Mouse (Mus musculus) liver, embryonic 16.5 days (tissue): ENCODE measurements at regions not wholly inside any gene's neighbourhood (a gene's known extent, or its start where the extent isn't known, plus 50 kb on each side); places are given as distances from the start of the nearest gene placed in this dataset.

Source experiments
- ATAC-seq: fragments of 200-750 bp; cut with Nextera tagmentation; 2 replicates; pipeline ENCODE4 v1.8.0; 2017; ENCODE audit warnings: low read depth, mild to moderate bottlenecking, moderate number of reproducible peaks, moderate library complexity
- H3K27ac ChIP-seq: fragments of 300-500 bp; sonication (generic); 2 replicates; pipeline ENCODE4 v1.5.1; 2014; ENCODE audit warnings: mild to moderate bottlenecking, low read length
- H3K27me3 ChIP-seq: fragments of 300-500 bp; sonication (generic); 2 replicates; pipeline ENCODE4 v1.6.1; 2014; ENCODE audit warnings: low read depth, low read length, mixed read lengths; ENCODE audit not compliant: control insufficient read depth, insufficient read depth
- H3K36me3 ChIP-seq: fragments of 300-500 bp; sonication (generic); 2 replicates; pipeline ENCODE4 v1.6.1; 2014; ENCODE audit warnings: mild to moderate bottlenecking; ENCODE audit not compliant: control insufficient read depth, insufficient read depth
- H3K4me1 ChIP-seq: fragments of 300-500 bp; sonication (generic); 2 replicates; pipeline ENCODE4 v1.6.1; 2014; ENCODE audit warnings: low read depth, low read length, mixed read lengths; ENCODE audit not compliant: control insufficient read depth
- H3K4me2 ChIP-seq: fragments of 300-500 bp; sonication (generic); 2 replicates; pipeline ENCODE4 v1.6.1; 2014; ENCODE audit warnings: low read depth, low read length, mixed read lengths
- H3K4me3 ChIP-seq: fragments of 300-500 bp; sonication (generic); 2 replicates; pipeline ENCODE4 v1.5.1; 2014; ENCODE audit warnings: low read depth, mild to moderate bottlenecking, low read length
- H3K9ac ChIP-seq: fragments of 300-500 bp; sonication (generic); 2 replicates; pipeline ENCODE4 v1.6.1; 2014; ENCODE audit warnings: low read depth, low read length
- H3K9me3 ChIP-seq: fragments of 300-500 bp; sonication (generic); replicated peaks from 2 replicates; pipeline ENCODE4 v1.6.1; 2016; ENCODE audit warnings: low read length; ENCODE audit not compliant: control insufficient read depth
- WGBS: fragments of 180-500 bp; shearing (Covaris S2); extraction: QIAGEN DNeasy Blood & Tissue Kit; methylation state at CpG from one replicate; pipeline ENCODE4 v1.1.7; 2014; ENCODE audit not compliant: insufficient replicate concordance; 5-methylcytosine and 5-hydroxymethylcytosine counted together

- H3K4me3 ChIP-seq, result no peak overlapping the region
- 41% methylated on average over 7 of the region's 7 CpGs for WGBS
- no peaks in the 10 kb centered on the region; the same call in 1 of the 2 replicates for H3K27me3 ChIP-seq
Observed at GRCm38 (mm10) chr2:92525628-92526027, 65.3 kb upstream of the Slc35c1 start.

GRCm38 (mm10) chr2:92525062-92525623, 64.8 kb upstream of the Slc35c1 start:
- Histone ChIP-seq H3K27ac (no peak overlapping the region), H3K9me3 (no peaks in the 10 kb centered on the region), H3K27me3 (no peaks in the 10 kb centered on the region; the same call in 1 of the 2 replicates), H3K4me3 (no peak overlapping the region), H3K9ac (no peak overlapping the region), H3K36me3 (no peaks in the 10 kb centered on the region), H3K4me2 (no peak overlapping the region), H3K4me1 (no peaks in the 10 kb centered on the region)
- no peak for ATAC-seq
- WGBS, result 51% methylated on average over 10 of the region's 10 CpGs

More at GRCm38 (mm10) chr2:92525628-92526027, 65.3 kb upstream of the Slc35c1 start:
- no peak overlapping the region for H3K27ac ChIP-seq
- no peaks in the 10 kb centered on the region for H3K9me3 ChIP-seq
- no peaks in the 10 kb centered on the region for H3K36me3 ChIP-seq
- ATAC-seq, result no peak
- H3K4me1 ChIP-seq, result no peaks in the 10 kb centered on the region
- H3K4me2 ChIP-seq, result no peak overlapping the region
- no peak overlapping the region for H3K9ac ChIP-seq

GRCm38 (mm10) chr2:92524346-92524905, 64.1 kb upstream of the Slc35c1 start:
- H3K27ac ChIP-seq, result no peak overlapping the region
- WGBS, result 78% methylated on average over 9 of the region's 9 CpGs
- H3K27me3 ChIP-seq, result no peaks in the 10 kb centered on the region; the same call in 1 of the 2 replicates
- no peaks in the 10 kb centered on the region for H3K36me3 ChIP-seq
- H3K4me1 ChIP-seq, result no peaks in the 10 kb centered on the region
- H3K9me3 ChIP-seq, result no peaks in the 10 kb centered on the region
- no peak overlapping the region for H3K4me2 ChIP-seq
- no peak overlapping the region for H3K4me3 ChIP-seq
- ATAC-seq, result no peak
- H3K9ac ChIP-seq, result no peak overlapping the region

GRCm38 (mm10) chr2:92523321-92523895, 63.1 kb upstream of the Slc35c1 start:
- no peak for ATAC-seq
- WGBS, result 64% methylated on average over 13 of the region's 13 CpGs

GRCm38 (mm10) chr2:92521527-92521926, 61.2 kb upstream of the Slc35c1 start:
- Histone ChIP-seq H3K27me3 (no peaks in the 10 kb centered on the region), H3K4me1 (no peaks in the 10 kb centered on the region), H3K9me3 (no peaks in the 10 kb centered on the region), H3K36me3 (no peaks in the 10 kb centered on the region), H3K4me2 (no peak overlapping the region), H3K4me3 (no peak overlapping the region), H3K27ac (no peak overlapping the region), H3K9ac (no peak overlapping the region)
- WGBS, result 54% methylated on average over 8 of the region's 8 CpGs
- ATAC-seq, result no peak

More at GRCm38 (mm10) chr2:92523321-92523895, 63.1 kb upstream of the Slc35c1 start:
- no peak overlapping the region for H3K4me3 ChIP-seq
- H3K9me3 ChIP-seq, result no peaks in the 10 kb centered on the region
- H3K4me2 ChIP-seq, result no peak overlapping the region
- H3K27me3 ChIP-seq, result no peaks in the 10 kb centered on the region
- H3K4me1 ChIP-seq, result no peaks in the 10 kb centered on the region
- no peak overlapping the region for H3K9ac ChIP-seq
- H3K36me3 ChIP-seq, result no peaks in the 10 kb centered on the region
- no peak overlapping the region for H3K27ac ChIP-seq

- no peaks in the 10 kb centered on the region for H3K36me3 ChIP-seq
- no peak overlapping the region for H3K4me2 ChIP-seq
- WGBS, result 62% methylated on average over 8 of the region's 8 CpGs
- no peak for ATAC-seq
- H3K4me3 ChIP-seq, result no peak overlapping the region
- H3K9me3 ChIP-seq, result no peaks in the 10 kb centered on the region
- no peaks in the 10 kb centered on the region for H3K4me1 ChIP-seq
- no peak overlapping the region for H3K27ac ChIP-seq
- H3K27me3 ChIP-seq, result no peaks in the 10 kb centered on the region
- H3K9ac ChIP-seq, result no peak overlapping the region
Observed at GRCm38 (mm10) chr2:92519396-92519795, 59.1 kb upstream of the Slc35c1 start.

GRCm38 (mm10) chr2:92518891-92519290, 58.6 kb upstream of the Slc35c1 start:
- Histone ChIP-seq H3K4me3 (no peak overlapping the region), H3K27me3 (no peaks in the 10 kb centered on the region), H3K4me2 (no peak overlapping the region), H3K4me1 (no peaks in the 10 kb centered on the region), H3K9me3 (no peaks in the 10 kb centered on the region), H3K36me3 (no peaks in the 10 kb centered on the region), H3K9ac (no peak overlapping the region), H3K27ac (no peak overlapping the region)
- 68% methylated on average over 8 of the region's 8 CpGs for WGBS
- no peak for ATAC-seq

GRCm38 (mm10) chr2:92514961-92515360, 54.6 kb upstream of the Slc35c1 start:
- WGBS, result 59% methylated on average over 6 of the region's 6 CpGs
- no peak overlapping the region for H3K27ac ChIP-seq
- H3K4me3 ChIP-seq, result no peak overlapping the region
- no peak overlapping the region for H3K9ac ChIP-seq
- H3K9me3 ChIP-seq, result no peaks in the 10 kb centered on the region
- H3K36me3 ChIP-seq, result no peaks in the 10 kb centered on the region
- H3K4me1 ChIP-seq, result no peaks in the 10 kb centered on the region
- ATAC-seq, result no peak
- H3K27me3 ChIP-seq, result no peaks in the 10 kb centered on the region
- no peak overlapping the region for H3K4me2 ChIP-seq
